Mouse (Mus musculus) stomach, embryonic 15.5 days (tissue): ENCODE measurements around the gene Arpp19. TPM values are rescaled to one million over a fixed set of nuclear protein-coding genes. Genes with fewer than 3 reads are reported as not detected.

Experiments
- ATAC-seq: fragments of 200-750 bp; cut with Nextera tagmentation; 2 replicates; pipeline ENCODE4 v1.8.0; 2017; ENCODE audit warnings: low read depth, moderate number of reproducible peaks, moderate TSS enrichment; ENCODE audit not compliant: insufficient read depth, low FRiP score
- H3K27ac ChIP-seq: fragments of 300-500 bp; sonication (generic); 2 replicates; pipeline ENCODE4 v1.5.1; 2015; ENCODE audit warnings: mild to moderate bottlenecking, inconsistent platforms
- H3K27me3 ChIP-seq: fragments of 300-500 bp; sonication (generic); replicated peaks from 2 replicates; pipeline ENCODE4 v1.6.1; 2015; ENCODE audit warnings: inconsistent platforms
- H3K36me3 ChIP-seq: fragments of 300-500 bp; sonication (generic); 2 replicates; pipeline ENCODE4 v1.6.1; 2015; ENCODE audit warnings: inconsistent platforms
- H3K4me1 ChIP-seq: fragments of 300-500 bp; sonication (generic); 2 replicates; pipeline ENCODE4 v1.6.1; 2015; ENCODE audit warnings: inconsistent platforms
- H3K4me2 ChIP-seq: fragments of 300-500 bp; sonication (generic); 2 replicates; pipeline ENCODE4 v1.6.1; 2015; ENCODE audit warnings: mild to moderate bottlenecking, inconsistent platforms
- H3K4me3 ChIP-seq: fragments of 300-500 bp; sonication (generic); replicated peaks from 2 replicates; pipeline ENCODE4 v1.5.1; 2015; ENCODE audit warnings: inconsistent platforms
- H3K9ac ChIP-seq: fragments of 300-500 bp; sonication (generic); 2 replicates; pipeline ENCODE4 v1.6.1; 2015; ENCODE audit warnings: inconsistent platforms
- H3K9me3 ChIP-seq: fragments of 300-500 bp; sonication (generic); 2 replicates; pipeline ENCODE4 v1.6.1; 2016; ENCODE audit warnings: inconsistent platforms
- WGBS: fragments of 180-500 bp; shearing (Covaris S2); methylation state at CpG from one replicate; pipeline ENCODE4 v1.1.7; 2015; 5-methylcytosine and 5-hydroxymethylcytosine counted together
- polyA plus RNA-seq: library from polyadenylated mRNA; unstranded; fragments of >200 nt; fragmentation: Nextera tagmentation; extraction: Ambion mirVana; gene quantifications from 2 replicates; pipeline ENCODE4 v1.2.1, GENCODE M21; 2015

Arpp19 gene
- polyA plus RNA-seq, 1 experiment from 2014 or later: 306 TPM

DNA sequence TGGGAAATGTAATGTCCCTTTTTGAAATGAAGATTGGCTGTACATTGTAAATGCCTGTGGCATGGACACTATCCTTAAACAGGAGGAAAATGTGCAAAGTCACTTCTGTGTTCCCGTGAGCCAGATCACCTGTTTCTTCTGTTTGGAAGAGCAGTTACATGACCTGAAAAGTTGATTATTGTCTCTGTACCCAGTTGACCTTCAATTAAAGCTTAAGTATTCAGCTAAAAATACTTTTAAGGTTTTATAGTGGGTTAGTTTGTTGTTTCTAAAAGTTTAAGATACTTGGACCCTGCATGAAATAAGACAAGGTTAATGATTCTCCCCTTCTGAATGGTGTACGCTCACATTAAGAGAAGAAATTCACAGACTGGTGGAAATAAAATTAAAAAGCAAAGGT lies 3.2 kb downstream of the Arpp19 start:
- WGBS: 73% methylated on average over 2 of the region's 2 CpGs
- Histone ChIP-seq H3K36me3 (0 out of 2 replicates have a peak, but pooled peaks cover 3% of the 10 kb centered on the region), H3K27ac (no peak overlapping the region), H3K9ac (no peak overlapping the region), H3K4me1 (0 out of 2 replicates have a peak, but pooled peaks cover 4% of the 10 kb centered on the region), H3K4me2 (no peak overlapping the region), H3K27me3 (no peaks in the 10 kb centered on the region), H3K9me3 (no peaks in the 10 kb centered on the region), H3K4me3 (no peak overlapping the region)
- ATAC-seq: no peak

DNA sequence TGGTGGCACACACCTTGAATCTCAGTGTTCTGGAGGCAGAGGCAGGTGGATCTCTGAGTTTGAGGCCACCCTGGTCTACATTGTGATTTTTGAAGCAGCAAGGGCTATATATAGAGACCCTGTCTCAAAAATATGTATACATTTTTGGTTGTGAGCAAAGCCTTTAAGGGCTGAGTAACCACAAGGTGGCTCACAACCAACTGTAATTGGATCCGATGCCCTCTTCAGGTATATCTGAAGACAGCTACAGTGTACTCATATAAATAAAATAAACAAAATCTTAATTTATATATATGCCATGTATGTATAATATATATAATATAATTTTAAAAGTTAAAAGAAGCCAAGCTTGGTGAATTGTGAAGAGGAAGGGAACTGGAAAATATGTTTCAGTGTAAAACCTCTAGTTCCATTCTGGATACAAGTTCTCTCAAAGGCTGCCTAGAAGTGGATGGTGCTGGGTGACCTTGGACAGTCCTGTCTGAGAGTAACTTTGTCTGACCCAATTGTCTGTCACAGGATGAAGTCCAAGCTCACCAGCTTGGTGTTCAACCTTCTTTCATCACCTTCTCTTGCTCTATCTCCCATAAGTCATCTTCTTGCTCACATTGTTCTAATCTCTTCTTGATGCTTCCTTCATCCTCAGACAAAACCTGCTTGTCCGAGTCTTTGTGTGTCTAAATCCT lies 4.6 kb downstream of the Arpp19 start:
- no peak overlapping the region for H3K4me2 ChIP-seq
- H3K36me3 ChIP-seq: 0 out of 2 replicates have a peak, but pooled peaks cover 6% of the 10 kb centered on the region
- no peak overlapping the region for H3K27ac ChIP-seq
- no peak overlapping the region for H3K4me3 ChIP-seq
- H3K4me1 ChIP-seq: 0 out of 2 replicates have a peak, but pooled peaks cover 4% of the 10 kb centered on the region
- WGBS: 73% methylated on average over 2 of the region's 2 CpGs
- no peak overlapping the region for H3K9ac ChIP-seq
- no peak for ATAC-seq
- no peaks in the 10 kb centered on the region for H3K9me3 ChIP-seq
- no peaks in the 10 kb centered on the region for H3K27me3 ChIP-seq

- no peak for ATAC-seq
- H3K9ac ChIP-seq: no peak overlapping the region
- H3K27ac ChIP-seq: no peak overlapping the region
- H3K4me1 ChIP-seq: 0 out of 2 replicates have a peak, but pooled peaks cover 4% of the 10 kb centered on the region
- no peak overlapping the region for H3K4me3 ChIP-seq
- no peak overlapping the region for H3K4me2 ChIP-seq
- H3K9me3 ChIP-seq: no peaks in the 10 kb centered on the region
- H3K27me3 ChIP-seq: no peaks in the 10 kb centered on the region
- 93% methylated on average over 2 of the region's 2 CpGs for WGBS
- 0 out of 2 replicates have a peak, but pooled peaks cover 6% of the 10 kb centered on the region for H3K36me3 ChIP-seq
Measured at GRCm38 (mm10) chr9:75043191-75043590, 5.8 kb downstream of the Arpp19 start.

- H3K36me3 ChIP-seq: 0 out of 2 replicates have a peak, but pooled peaks cover 6% of the 10 kb centered on the region
- no peak overlapping the region for H3K27ac ChIP-seq
- no peak overlapping the region for H3K4me3 ChIP-seq
- H3K9me3 ChIP-seq: no peaks in the 10 kb centered on the region
- H3K27me3 ChIP-seq: no peaks in the 10 kb centered on the region
- ATAC-seq: no peak
- no peak overlapping the region for H3K4me2 ChIP-seq
- H3K9ac ChIP-seq: no peak overlapping the region
- no peaks in the 10 kb centered on the region for H3K4me1 ChIP-seq
Measured at GRCm38 (mm10) chr9:75047079-75047478, 9.7 kb downstream of the Arpp19 start.

- 62% methylated on average over 3 of the region's 3 CpGs for WGBS
- H3K4me1 ChIP-seq: no peaks in the 10 kb centered on the region
- H3K9me3 ChIP-seq: no peaks in the 10 kb centered on the region
- 0 out of 2 replicates have a peak, but pooled peaks cover 6% of the 10 kb centered on the region for H3K36me3 ChIP-seq
- no peak overlapping the region for H3K9ac ChIP-seq
- no peaks in the 10 kb centered on the region for H3K27me3 ChIP-seq
- H3K27ac ChIP-seq: no peak overlapping the region
- no peak overlapping the region for H3K4me3 ChIP-seq
- no peak for ATAC-seq
- H3K4me2 ChIP-seq: no peak overlapping the region
Measured at GRCm38 (mm10) chr9:75049100-75049499, 11.7 kb downstream of the Arpp19 start.

- H3K4me2 ChIP-seq: no peak overlapping the region
- H3K9me3 ChIP-seq: no peaks in the 10 kb centered on the region
- 0 out of 2 replicates have a peak, but pooled peaks cover 6% of the 10 kb centered on the region for H3K36me3 ChIP-seq
- no peak for ATAC-seq
- H3K27me3 ChIP-seq: no peaks in the 10 kb centered on the region
- H3K4me3 ChIP-seq: no peak overlapping the region
- H3K4me1 ChIP-seq: no peaks in the 10 kb centered on the region
- no peak overlapping the region for H3K27ac ChIP-seq
- no peak overlapping the region for H3K9ac ChIP-seq
- 31% methylated on average over 3 of the region's 3 CpGs for WGBS
Measured at GRCm38 (mm10) chr9:75050003-75050402, 12.6 kb downstream of the Arpp19 start.

DNA sequence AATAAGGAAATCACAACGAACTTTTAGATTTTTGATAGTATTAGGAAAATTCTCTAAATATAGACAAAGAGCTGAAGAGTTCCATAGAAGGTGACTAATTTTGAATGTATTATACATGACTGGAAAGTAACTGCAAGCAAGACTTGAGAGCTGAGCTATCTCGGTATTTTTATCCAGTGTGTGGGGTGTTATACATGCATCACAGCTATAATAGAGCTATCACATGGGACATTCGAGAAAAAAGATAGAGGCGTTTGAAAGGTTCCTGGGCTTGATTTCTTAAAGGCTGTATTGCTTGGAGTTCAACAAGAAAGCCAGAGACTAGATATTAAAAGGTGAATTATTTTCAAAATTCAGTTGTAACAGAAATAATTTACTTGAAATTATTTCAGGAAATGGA lies 14.4 kb downstream of the Arpp19 start:
- H3K27ac ChIP-seq: no peak overlapping the region
- no peak overlapping the region for H3K4me2 ChIP-seq
- no peaks in the 10 kb centered on the region for H3K36me3 ChIP-seq
- no peaks in the 10 kb centered on the region for H3K9me3 ChIP-seq
- no peaks in the 10 kb centered on the region for H3K4me1 ChIP-seq
- H3K27me3 ChIP-seq: no peaks in the 10 kb centered on the region
- WGBS: 90% methylated on average over 4 of the region's 4 CpGs
- no peak overlapping the region for H3K4me3 ChIP-seq
- ATAC-seq: no peak
- no peak overlapping the region for H3K9ac ChIP-seq

- WGBS: 68% methylated on average over 5 of the region's 5 CpGs
- peaks cover 13% of the 10 kb centered on the region for H3K36me3 ChIP-seq
- no peak for ATAC-seq
Measured at GRCm38 (mm10) chr9:75055046-75055445, 17.6 kb downstream of the Arpp19 start.

DNA sequence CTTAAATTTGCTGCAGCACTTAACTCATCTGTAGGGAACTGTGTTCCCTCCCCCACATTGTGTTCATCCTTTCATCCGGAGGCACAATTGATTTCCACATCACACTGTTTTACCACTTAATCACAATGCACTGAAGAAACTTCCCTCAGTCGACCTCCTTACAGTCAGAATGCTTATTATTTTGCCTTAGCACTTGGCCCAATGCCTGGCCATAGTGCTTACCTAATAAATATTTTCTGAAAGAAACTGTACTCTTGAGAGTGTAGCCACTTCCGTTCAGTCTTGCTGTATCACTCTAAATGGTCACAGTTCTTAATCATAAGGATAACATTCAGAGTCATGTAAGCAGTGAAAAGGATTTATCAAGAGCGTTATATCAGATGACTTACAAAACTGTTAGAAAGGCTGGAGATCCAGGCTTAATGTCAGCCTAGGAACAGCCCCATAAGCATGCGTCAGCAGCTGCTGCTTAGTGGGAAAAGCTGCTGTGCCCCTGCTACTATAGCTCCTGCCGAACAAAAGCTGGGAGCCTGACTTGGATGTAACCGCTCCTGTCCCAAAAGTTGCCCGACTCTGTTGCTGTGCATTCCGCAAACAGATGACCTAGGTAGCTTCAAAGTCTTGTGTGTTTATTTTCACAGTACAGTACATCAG lies 27.4 kb downstream of the Arpp19 start:
- Histone ChIP-seq H3K27ac (no peak overlapping the region), H3K4me1 (no peaks in the 10 kb centered on the region), H3K4me2 (no peak overlapping the region), H3K27me3 (no peaks in the 10 kb centered on the region), H3K4me3 (no peak overlapping the region), H3K9ac (no peak overlapping the region), H3K36me3 (no peaks in the 10 kb centered on the region), H3K9me3 (no peaks in the 10 kb centered on the region)
- no peak for ATAC-seq
- WGBS: 54% methylated on average over 9 of the region's 9 CpGs

More at GRCm38 (mm10) chr9:75055046-75055445, 17.6 kb downstream of the Arpp19 start:
- Histone ChIP-seq H3K27ac (no peak overlapping the region), H3K27me3 (no peaks in the 10 kb centered on the region), H3K4me2 (no peak overlapping the region), H3K9me3 (no peaks in the 10 kb centered on the region), H3K4me3 (no peak overlapping the region), H3K9ac (no peak overlapping the region), H3K4me1 (no peaks in the 10 kb centered on the region)

DNA sequence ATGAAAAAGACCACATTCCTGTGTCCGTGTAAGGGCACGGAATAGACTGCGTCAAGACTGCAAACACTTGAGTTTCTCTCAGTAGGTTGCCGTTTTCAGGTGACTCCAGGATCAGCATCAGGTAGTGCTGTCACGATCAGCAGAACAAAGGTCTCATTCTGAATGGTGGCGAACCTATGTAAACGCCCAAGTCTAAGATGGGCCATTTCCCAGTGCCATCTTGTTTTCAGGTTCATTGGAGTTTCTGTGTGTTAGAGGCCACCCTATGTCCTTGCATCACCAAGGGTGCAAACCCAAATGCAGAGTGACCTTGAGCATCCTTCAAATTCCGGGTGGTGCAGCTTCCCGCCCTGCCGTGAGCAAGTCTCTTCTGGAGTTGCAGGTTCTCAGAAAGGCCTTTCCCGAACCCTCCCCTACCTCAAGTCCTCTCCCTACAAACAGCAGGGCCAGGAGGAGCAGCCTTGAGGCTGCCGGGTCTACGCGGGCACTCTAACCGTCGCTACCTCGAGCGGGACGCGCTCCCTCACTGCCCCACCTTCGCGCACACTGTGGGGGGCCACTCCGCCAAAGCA lies 33.1 kb downstream of the Arpp19 start, which contains the start of gene Myo5a:
Gene Myo5a, plus strand, starts transcription at position 559 of the 572 bp plus-strand sequence.
- H3K9me3 ChIP-seq: no peaks in the 10 kb centered on the region
- peak within 1 kb of the TSS; percentile 87 for H3K27ac ChIP-seq
- no peaks in the 10 kb centered on the region for H3K36me3 ChIP-seq
- no peak for ATAC-seq
- H3K27me3 ChIP-seq: no peaks in the 10 kb centered on the region
- H3K4me3 ChIP-seq: peak within 1 kb of the TSS; percentile 79
- peak within 1 kb of the TSS; percentile 67 for H3K9ac ChIP-seq
- WGBS: 21% methylated on average over 23 of the region's 23 CpGs
- 0 out of 2 replicates have a peak, but pooled peaks cover 4% of the 10 kb centered on the region for H3K4me1 ChIP-seq
- peak within 1 kb of the TSS; percentile 97 for H3K4me2 ChIP-seq

DNA sequence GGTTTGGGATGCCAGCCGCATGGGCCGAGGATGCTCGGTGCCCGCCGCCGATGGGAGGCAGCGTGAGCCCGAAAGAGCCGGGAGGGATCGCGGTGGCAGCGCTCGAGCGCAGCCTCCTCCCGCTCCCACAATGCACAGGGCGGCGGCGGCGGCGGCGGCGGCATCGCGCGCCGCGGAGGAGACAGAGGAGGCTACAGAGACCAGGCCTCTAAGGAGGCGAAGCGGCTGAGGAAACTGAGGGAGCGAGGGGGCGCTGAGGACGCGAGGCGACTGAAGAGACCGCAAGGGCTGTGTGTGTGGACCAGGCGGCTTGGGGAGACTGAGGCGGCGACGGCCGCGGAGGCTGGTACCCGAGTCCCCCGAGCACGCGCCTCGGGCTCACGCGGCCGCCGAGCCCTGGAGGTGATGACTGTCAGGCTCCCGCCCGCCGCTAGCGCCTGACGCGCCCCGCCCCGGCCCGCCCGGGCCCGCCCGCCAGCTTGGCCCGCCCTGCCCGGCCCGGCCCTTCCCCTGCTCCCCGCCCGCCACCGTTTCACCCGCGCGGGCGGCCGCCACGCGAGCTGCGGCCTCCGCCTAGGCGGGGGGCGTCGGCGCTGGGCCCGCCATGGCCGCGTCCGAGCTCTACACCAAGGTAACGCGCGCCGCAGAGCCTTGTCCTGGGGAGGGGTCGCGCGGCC lies 33.8 kb downstream of the Arpp19 start:
- peak; percentile 98 for ATAC-seq
- Histone ChIP-seq H3K27me3 (no peaks in the 10 kb centered on the region), H3K36me3 (no peaks in the 10 kb centered on the region), H3K27ac (peak overlapping the region; percentile 87), H3K9ac (peak overlapping the region; percentile 67), H3K4me1 (0 out of 2 replicates have a peak, but pooled peaks cover 4% of the 10 kb centered on the region), H3K9me3 (no peaks in the 10 kb centered on the region), H3K4me2 (peak overlapping the region; percentile 97), H3K4me3 (peak overlapping the region; percentile 79)
- 0% methylated on average over 30 of the region's 92 CpGs for WGBS
